8 mouse cellular contexts compared by ENCODE assay signal in genomic region chr1:152369139-152369538, GRCm38 (mm10). TPM values are rescaled to one million over a fixed set of nuclear protein-coding genes. Genes with fewer than 3 reads are reported as not detected.
DNase-seq lines count a peak whose midpoint lies in the region; ATAC-seq and TF ChIP-seq lines count a peak whose summit lies in the region.
"Had no signal": no experiment of that assay in that cellular context is flagged by ENCODE, and none has a peak within 500 bp of the region (broad histone marks: within the 10 kb centered on the region; RNA-seq: fewer than 3 reads in every experiment).

No protein-coding gene starts in this region.

- intact Hi-C loops in heart, postnatal 14 days (cut with DNase I), result loop anchor here (5.0 kb wide), 2 partner anchors 137 to 277 kb away; partner anchors contain the start of gene 1700025G04Rik

- H3K27me3 ChIP-seq in forebrain, embryonic 12.5 days, result no peaks in the 10 kb centered on the region
- H3K27me3 ChIP-seq in lung, postnatal 0 days (replicated peaks; ENCODE audit: insufficient read depth, low read length), result no peaks in the 10 kb centered on the region

- TF ChIP-seq EP300 in lung, postnatal 0 days (IDR thresholded peaks at IDR 0.05), result no peak

- H3K4me3 ChIP-seq in forebrain, embryonic 12.5 days (replicated peaks), result no peak overlapping the region
- H3K4me3 ChIP-seq in lung, postnatal 0 days (ENCODE audit: low read depth, low read length), result no peak overlapping the region

- peaks cover 5% of the 10 kb centered on the region for H3K4me1 ChIP-seq in forebrain, embryonic 12.5 days
- no peaks in the 10 kb centered on the region; the same call in 1 of the 2 replicates for H3K4me1 ChIP-seq in lung, postnatal 0 days (ENCODE audit: insufficient read depth, low read depth, low read length)

- TF ChIP-seq CTCF in lung, postnatal 0 days (IDR thresholded peaks at IDR 0.05), result peak; percentile 90

- H3K4me2 ChIP-seq in forebrain, embryonic 12.5 days, result no peak overlapping the region
- H3K4me2 ChIP-seq in lung, postnatal 0 days (replicated peaks; ENCODE audit: low read depth, low read length), result no peak overlapping the region; the same call in 1 of the 2 replicates

- WGBS in forebrain, embryonic 12.5 days, result 36% methylated on average over 4 of the region's 4 CpGs
- WGBS in lung, postnatal 0 days, result 16% methylated on average over 4 of the region's 4 CpGs

- no peaks in the 10 kb centered on the region for H3K9me3 ChIP-seq in forebrain, embryonic 12.5 days
- no peaks in the 10 kb centered on the region for H3K9me3 ChIP-seq in lung, postnatal 0 days (ENCODE audit: low read length)

- H3K36me3 ChIP-seq in forebrain, embryonic 12.5 days (replicated peaks), result no peaks in the 10 kb centered on the region; the same call in 1 of the 2 replicates
- no peaks in the 10 kb centered on the region for H3K36me3 ChIP-seq in lung, postnatal 0 days (ENCODE audit: insufficient read depth, low read length)

- no peak overlapping the region for H3K9ac ChIP-seq in forebrain, embryonic 12.5 days
- no peak overlapping the region for H3K9ac ChIP-seq in lung, postnatal 0 days (replicated peaks; ENCODE audit: low read depth)

- no peak overlapping the region for H3K27ac ChIP-seq in forebrain, embryonic 12.5 days
- no peak overlapping the region for H3K27ac ChIP-seq in lung, postnatal 0 days (ENCODE audit: low read length)
- H3K27ac ChIP-seq: macrophage had no signal

- DNase-seq in Muller cell, postnatal 12 days (ENCODE audit: inconsistent ontology term), result peak; percentile 66
- DNase-seq in c-Kit-positive CD71-negative TER-119-negative erythroid progenitor cells, embryonic 14.5 days (ENCODE audit: low read depth), result peak; percentile 26
- DNase-seq in heart, postnatal 14 days, result peak; percentile 59 to 76
- DNase-seq in layer of hippocampus, adult 9-10 months (ENCODE audit: low spot score), result peak; percentile 55
- DNase-seq in lung, postnatal 0 days (ENCODE audit: low spot score), result peak; percentile 84
- DNase-seq in retina, adult 2 months (ENCODE audit: low read depth, low spot score), result peak; percentile 22

- 0 out of 2 replicates have a peak, but pooled peaks have one; percentile 49 for ATAC-seq in forebrain, embryonic 12.5 days (ENCODE audit: low FRiP score)
- ATAC-seq in lung, postnatal 0 days, result peak; percentile 68

RNA-seq across cellular contexts. Expression of gene Tsen15, which starts 17.3 kb away (rescaled TPM):
- 52.0 and 57.4 TPM in 2 replicates for polyA plus RNA-seq in forebrain, embryonic 12.5 days (2016; fragmentation: Nextera tagmentation; extraction: Ambion mirVana)
- total RNA-seq in heart, postnatal 14 days (2021), result 10 to 100 TPM; 15.4 to 17.4 TPM
- polyA plus RNA-seq in lung, postnatal 0 days (2015; fragmentation: Nextera tagmentation; extraction: Ambion mirVana), result 35.9 and 36.6 TPM in 2 replicates

RNA-seq across cellular contexts. Expression of gene Colgalt2, which starts 30.5 kb away (rescaled TPM):
- polyA plus RNA-seq in forebrain, embryonic 12.5 days (2016; fragmentation: Nextera tagmentation; extraction: Ambion mirVana), result 1.5 and 2.1 TPM in 2 replicates
- 1 to 10 TPM; 4.4 to 5.5 TPM for total RNA-seq in heart, postnatal 14 days (2021)
- 3.3 and 3.6 TPM in 2 replicates for polyA plus RNA-seq in lung, postnatal 0 days (2015; fragmentation: Nextera tagmentation; extraction: Ambion mirVana)
- polyA plus RNA-seq: macrophage had no signal

Comparison
In these comparisons a context has a peak if more than half of its experiments do, and no peak if none do; other contexts are left out.
1. DNase-seq: peak in every context shown above with its lines; median percentile 84 in lung, postnatal 0 days; 68 in heart, postnatal 14 days; 66 in Muller cell, postnatal 12 days; 55 in layer of hippocampus, adult 9-10 months; 26 in c-Kit-positive CD71-negative TER-119-negative erythroid progenitor cells, embryonic 14.5 days; 22 in retina, adult 2 months.